Mouse (Mus musculus): Measurements from ENCODE around the gene Espl1. TPM values are rescaled to one million over a fixed set of nuclear protein-coding genes. Genes with fewer than 3 reads are reported as not detected.

Gene Espl1
- polyA plus RNA-seq, 1 experiment from 2014 or later = 45.9 TPM

DNA sequence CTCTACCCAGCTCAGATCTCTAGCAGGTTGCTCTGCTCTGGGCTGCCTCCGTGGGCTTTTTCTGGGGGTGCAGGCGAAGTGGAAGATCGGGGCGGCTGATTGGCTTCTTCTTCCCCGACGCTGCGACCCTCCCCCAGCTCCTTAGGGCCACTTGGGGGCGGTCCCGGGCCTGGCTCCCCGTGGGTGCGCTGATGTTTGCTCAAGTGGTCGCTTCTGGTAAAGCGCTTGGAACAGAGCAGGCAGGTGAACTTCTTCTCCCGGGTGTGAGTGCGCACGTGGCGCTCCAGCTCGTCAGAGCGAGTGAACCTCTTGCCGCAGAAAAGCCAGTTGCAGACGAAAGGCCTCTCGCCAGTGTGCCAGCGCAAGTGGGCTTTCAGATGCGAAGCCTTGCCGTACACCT is 62.1 kb downstream of the Espl1 start:
- DNase-seq (peak; percentile 52), ATAC-seq (ENCODE audit: insufficient read depth) (no peak)
- Histone ChIP-seq H3K9ac (peak overlapping the region; percentile 32; the same call in 1 of the 2 replicates), H3K4me2 (peak overlapping the region; percentile 52), H3K9me3 (ENCODE audit: low read depth, low read length) (no peaks in the 10 kb centered on the region), H3K4me1 (ENCODE audit: insufficient read depth) (peaks cover 14% of the 10 kb centered on the region), H3K4me3 (ENCODE audit: low read depth, low read length) (peak overlapping the region; percentile 11; the same call in 1 of the 2 replicates), H3K36me3 (ENCODE audit: insufficient read depth) (no peaks in the 10 kb centered on the region), H3K27me3 (ENCODE audit: insufficient read depth, low read length) (peaks cover 23% of the 10 kb centered on the region), H3K27ac (ENCODE audit: low read depth) (no peak overlapping the region)
- WGBS = 5% methylated on average over 25 of the region's 25 CpGs
- TF ChIP-seq CTCF (IDR thresholded peaks at IDR 0.05; ENCODE audit: low read depth) = peak; percentile 21

DNA sequence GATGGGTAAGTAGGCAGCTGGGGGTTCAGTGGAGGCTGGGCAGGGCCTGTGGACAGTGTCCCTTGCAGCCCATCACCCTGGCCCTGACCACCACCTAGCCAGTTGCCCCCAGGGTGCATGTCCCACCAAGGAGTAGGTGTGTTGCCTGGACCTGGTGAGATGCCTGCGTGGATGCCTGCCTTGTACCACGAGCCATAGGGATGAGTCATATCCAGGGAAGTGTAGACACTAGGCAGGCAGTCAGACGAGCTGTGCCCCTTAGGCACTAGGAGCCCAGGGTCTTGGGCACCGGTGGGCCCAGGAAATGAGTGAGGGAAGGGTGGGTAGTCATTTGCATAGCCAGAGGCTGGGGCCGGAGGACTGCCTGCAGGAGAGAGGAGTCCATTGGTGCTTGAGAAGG is 62.8 kb downstream of the Espl1 start:
- peaks cover 14% of the 10 kb centered on the region for H3K4me1 ChIP-seq (ENCODE audit: insufficient read depth)
- no peak for TF ChIP-seq CTCF (IDR thresholded peaks at IDR 0.05; ENCODE audit: low read depth)
- no peak overlapping the region for H3K4me3 ChIP-seq (ENCODE audit: low read depth, low read length)
- no peak for DNase-seq
- ATAC-seq (ENCODE audit: insufficient read depth) = no peak
- H3K9ac ChIP-seq = no peak overlapping the region
- no peaks in the 10 kb centered on the region for H3K36me3 ChIP-seq (ENCODE audit: insufficient read depth)
- peak overlapping the region; percentile 52 for H3K4me2 ChIP-seq
- H3K27me3 ChIP-seq (ENCODE audit: insufficient read depth, low read length) = peaks cover 23% of the 10 kb centered on the region
- WGBS = 24% methylated on average over 5 of the region's 5 CpGs
- no peaks in the 10 kb centered on the region for H3K9me3 ChIP-seq (ENCODE audit: low read depth, low read length)
- no peak overlapping the region for H3K27ac ChIP-seq (ENCODE audit: low read depth)

DNA sequence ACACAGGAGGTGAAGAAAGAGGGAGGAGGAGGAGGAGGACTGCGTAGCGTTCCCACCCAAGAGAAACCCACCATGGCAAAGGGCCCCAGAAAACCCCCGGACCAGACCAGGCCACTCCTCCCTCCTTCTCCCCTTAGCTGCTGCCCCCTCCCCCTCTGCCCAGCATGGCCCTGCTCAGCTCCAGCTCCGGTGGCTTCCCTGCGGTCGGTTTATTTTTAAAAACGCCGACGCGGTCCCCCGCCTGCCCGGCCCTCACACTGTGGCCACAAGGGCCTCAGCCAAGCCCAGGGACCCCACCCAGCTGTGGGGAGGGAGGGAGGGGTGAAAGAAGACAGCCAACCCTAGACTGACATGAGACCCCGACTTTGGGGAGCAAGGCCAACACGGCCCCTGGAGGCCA is 66.6 kb downstream of the Espl1 start:
- WGBS = 4% methylated on average over 14 of the region's 14 CpGs

DNA sequence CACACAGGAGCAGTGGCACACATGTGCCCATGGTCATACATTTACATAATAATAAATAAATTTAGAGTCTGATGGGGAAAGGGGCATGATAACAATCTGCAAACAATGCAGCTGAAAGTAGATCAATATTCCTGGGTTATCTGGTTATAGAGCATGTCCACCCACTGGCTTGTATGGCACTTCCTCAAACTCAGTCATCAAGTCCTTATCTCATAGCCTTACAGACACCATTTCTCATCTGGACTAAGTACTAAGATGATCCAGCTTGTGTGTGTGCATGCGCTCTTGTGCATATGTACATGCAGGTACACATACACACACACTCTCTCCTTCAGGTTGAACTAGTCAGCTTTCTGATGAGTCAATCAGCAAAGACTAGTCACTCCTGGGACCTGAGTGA is 68.6 kb downstream of the Espl1 start:
- no peak overlapping the region for H3K4me2 ChIP-seq
- no peak overlapping the region for H3K27ac ChIP-seq (ENCODE audit: low read depth)
- no peaks in the 10 kb centered on the region for H3K36me3 ChIP-seq (ENCODE audit: insufficient read depth)
- TF ChIP-seq CTCF (IDR thresholded peaks at IDR 0.05; ENCODE audit: low read depth) = no peak
- H3K9ac ChIP-seq = no peak overlapping the region
- no peak overlapping the region for H3K4me3 ChIP-seq (ENCODE audit: low read depth, low read length)
- peaks cover 3% of the 10 kb centered on the region; the same call in 1 of the 2 replicates for H3K27me3 ChIP-seq (ENCODE audit: insufficient read depth, low read length)
- DNase-seq (no peak), ATAC-seq (ENCODE audit: insufficient read depth) (no peak)
- WGBS = 82% methylated on average over 1 of the region's 1 CpGs
- H3K4me1 ChIP-seq (ENCODE audit: insufficient read depth) = peaks cover 6% of the 10 kb centered on the region; the same call in 1 of the 2 replicates
- H3K9me3 ChIP-seq (ENCODE audit: low read depth, low read length) = no peaks in the 10 kb centered on the region

More for the DNA sequence above, 66.6 kb downstream of the Espl1 start:
- no peak for TF ChIP-seq CTCF (IDR thresholded peaks at IDR 0.05; ENCODE audit: low read depth)
- Histone ChIP-seq H3K27ac (ENCODE audit: low read depth) (peak overlapping the region; percentile 68), H3K9ac (peak overlapping the region; percentile 51), H3K27me3 (ENCODE audit: insufficient read depth, low read length) (peaks cover 18% of the 10 kb centered on the region), H3K4me1 (ENCODE audit: insufficient read depth) (peaks cover 9% of the 10 kb centered on the region), H3K36me3 (ENCODE audit: insufficient read depth) (no peaks in the 10 kb centered on the region), H3K4me2 (peak overlapping the region; percentile 55), H3K4me3 (ENCODE audit: low read depth, low read length) (peak overlapping the region; percentile 16; the same call in 1 of the 2 replicates), H3K9me3 (ENCODE audit: low read depth, low read length) (no peaks in the 10 kb centered on the region)
- DNase-seq (peak; percentile 48), ATAC-seq (ENCODE audit: insufficient read depth) (peak; percentile 44; the same call in 1 of the 2 replicates)

DNA sequence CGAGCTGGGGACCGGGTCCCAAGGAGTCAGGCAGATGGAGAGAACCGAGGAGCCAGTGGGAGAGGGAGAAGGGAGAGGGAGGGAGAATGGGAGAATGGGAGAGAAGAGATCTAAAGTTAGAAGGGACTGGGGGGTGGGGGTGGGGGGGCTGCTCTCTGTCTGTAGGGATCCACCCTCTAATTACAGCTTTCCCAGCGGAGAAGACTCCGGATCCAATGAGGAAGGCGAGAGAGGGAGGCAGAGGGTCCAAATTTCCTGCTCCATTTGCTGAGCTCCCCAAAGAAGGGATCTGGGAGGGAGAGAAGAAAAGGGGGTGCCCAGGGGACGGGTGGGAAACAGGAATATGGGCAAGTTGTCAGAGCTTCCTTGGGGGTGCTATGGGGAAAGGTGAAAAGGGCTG is 70.2 kb downstream of the Espl1 start:
- H3K27ac ChIP-seq (ENCODE audit: low read depth) = no peak overlapping the region
- peaks cover 3% of the 10 kb centered on the region; the same call in 1 of the 2 replicates for H3K27me3 ChIP-seq (ENCODE audit: insufficient read depth, low read length)
- ATAC-seq (ENCODE audit: insufficient read depth) = no peak
- no peak for TF ChIP-seq CTCF (IDR thresholded peaks at IDR 0.05; ENCODE audit: low read depth)
- peak overlapping the region; percentile 49 for H3K9ac ChIP-seq
- DNase-seq = no peak
- H3K4me3 ChIP-seq (ENCODE audit: low read depth, low read length) = peak overlapping the region; percentile 25
- no peaks in the 10 kb centered on the region for H3K9me3 ChIP-seq (ENCODE audit: low read depth, low read length)
- peaks cover 9% of the 10 kb centered on the region for H3K4me1 ChIP-seq (ENCODE audit: insufficient read depth)
- H3K4me2 ChIP-seq = peak overlapping the region; percentile 61
- no peaks in the 10 kb centered on the region for H3K36me3 ChIP-seq (ENCODE audit: insufficient read depth)
- 15% methylated on average over 7 of the region's 7 CpGs for WGBS

DNA sequence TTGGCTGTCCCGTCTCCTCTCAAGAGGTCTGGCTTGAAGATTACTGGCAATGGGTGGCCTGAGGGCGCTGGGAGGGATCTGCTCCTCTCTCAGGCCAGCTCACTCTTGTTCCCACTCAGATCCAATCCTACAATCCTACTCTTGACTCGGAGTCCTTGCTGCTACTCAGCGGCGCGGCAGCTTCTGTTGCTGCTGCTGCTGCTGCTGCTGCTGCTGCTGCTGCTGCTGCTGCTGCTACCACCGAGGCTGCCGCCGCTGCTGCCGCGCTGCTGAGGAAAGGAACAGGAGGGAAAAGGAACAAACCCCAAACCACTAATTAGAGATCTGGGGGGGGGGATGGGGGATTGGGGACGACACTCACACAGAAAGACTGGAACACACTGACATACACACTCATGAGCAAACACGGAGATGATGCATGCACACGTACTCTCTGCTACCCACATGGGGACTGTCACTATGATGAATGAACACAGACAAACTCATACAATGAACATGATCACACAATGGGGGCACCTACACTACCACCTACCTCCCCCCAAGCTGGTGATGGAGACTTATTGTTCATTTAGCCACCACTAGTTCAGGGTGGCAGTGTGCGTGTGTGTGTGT is 70.8 kb downstream of the Espl1 start, which contains the start of gene Sp7:
Gene Sp7, minus strand, starts transcription at position 450 of the 612 bp plus-strand sequence.
- Histone ChIP-seq H3K9ac (peak within 1 kb of the TSS; percentile 49), H3K9me3 (ENCODE audit: low read depth, low read length) (no peaks in the 10 kb centered on the region), H3K4me2 (peak within 1 kb of the TSS; percentile 61), H3K4me3 (ENCODE audit: low read depth, low read length) (peak within 1 kb of the TSS; percentile 25), H3K36me3 (ENCODE audit: insufficient read depth) (no peaks in the 10 kb centered on the region), H3K4me1 (ENCODE audit: insufficient read depth) (peaks cover 9% of the 10 kb centered on the region), H3K27ac (ENCODE audit: low read depth) (no peak within 1 kb of the TSS), H3K27me3 (ENCODE audit: insufficient read depth, low read length) (peaks cover 3% of the 10 kb centered on the region; the same call in 1 of the 2 replicates)
- 6% methylated on average over 15 of the region's 15 CpGs for WGBS
- TF ChIP-seq CTCF (IDR thresholded peaks at IDR 0.05; ENCODE audit: low read depth) = peak; percentile 18; the same call in 1 of the 2 replicates
- DNase-seq (peak; percentile 57), ATAC-seq (ENCODE audit: insufficient read depth) (no peak)

DNA sequence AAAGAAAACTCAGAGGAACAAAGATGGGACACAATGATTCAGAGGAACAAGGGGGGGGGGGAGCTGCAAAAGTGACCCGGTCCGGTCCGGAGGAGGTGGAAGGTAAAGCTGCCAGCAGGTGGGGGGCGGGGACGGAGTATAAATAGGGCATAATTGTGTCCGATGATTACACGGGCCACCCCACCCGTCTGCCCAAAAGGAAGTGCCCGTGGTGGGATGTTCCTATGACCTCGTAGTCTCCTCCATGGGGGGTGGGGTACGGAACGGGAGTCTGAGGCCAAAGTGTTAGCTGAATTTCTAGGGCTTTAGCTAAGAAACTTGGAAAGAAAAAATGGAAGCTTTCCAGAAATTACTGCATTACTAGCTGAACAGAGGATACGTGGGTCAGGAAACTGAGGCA is 73.9 kb downstream of the Espl1 start:
- ATAC-seq (ENCODE audit: insufficient read depth) (no peak), DNase-seq (no peak)
- H3K4me3 ChIP-seq (ENCODE audit: low read depth, low read length) = no peak overlapping the region
- H3K9ac ChIP-seq = no peak overlapping the region
- TF ChIP-seq CTCF (IDR thresholded peaks at IDR 0.05; ENCODE audit: low read depth) = no peak
- H3K4me1 ChIP-seq (ENCODE audit: insufficient read depth) = peaks cover 3% of the 10 kb centered on the region; the same call in 1 of the 2 replicates
- H3K27ac ChIP-seq (ENCODE audit: low read depth) = peak overlapping the region; percentile 6; the same call in 1 of the 2 replicates
- H3K9me3 ChIP-seq (ENCODE audit: low read depth, low read length) = no peaks in the 10 kb centered on the region
- H3K36me3 ChIP-seq (ENCODE audit: insufficient read depth) = no peaks in the 10 kb centered on the region
- H3K27me3 ChIP-seq (ENCODE audit: insufficient read depth, low read length) = peaks cover 3% of the 10 kb centered on the region; the same call in 1 of the 2 replicates
- 20% methylated on average over 13 of the region's 13 CpGs for WGBS
- peak overlapping the region; percentile 44 for H3K4me2 ChIP-seq
